Mouse (Mus musculus): ENCODE measurements around the gene Orai3.

DNA sequence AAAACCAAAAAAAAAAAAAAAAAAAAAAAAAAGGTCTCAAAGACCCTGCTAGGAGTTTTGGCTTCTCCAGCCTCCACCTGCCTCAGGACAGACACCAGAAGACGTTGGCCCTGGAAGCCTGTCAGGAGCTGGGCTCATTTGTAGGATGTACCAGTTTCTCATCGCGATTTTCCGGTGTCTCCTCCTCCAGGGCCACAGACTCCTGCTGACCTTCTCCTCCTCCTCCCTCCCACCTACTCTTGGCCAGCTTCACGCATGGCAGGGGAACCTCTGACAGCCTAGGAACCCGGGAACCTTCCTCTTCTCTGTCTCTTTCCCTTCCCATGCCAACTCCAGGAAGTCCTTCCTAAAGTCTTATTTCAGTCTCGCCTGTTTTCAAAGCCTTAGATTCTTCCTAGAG, 47.4 kb downstream of the Orai3 start:
- no peak for TF ChIP-seq HCFC1 (IDR thresholded peaks at IDR 0.05; ENCODE audit: borderline replicate concordance, insufficient read depth, low read length)
- no peak for TF ChIP-seq CHD2 (IDR thresholded peaks at IDR 0.05; ENCODE audit: low read depth, low read length)
- 0 out of 2 replicates have a peak, but pooled peaks have one; percentile 4 for TF ChIP-seq ZNF384 (IDR thresholded peaks at IDR 0.05; ENCODE audit: low read depth, low read length)
- TF ChIP-seq MAFK (IDR thresholded peaks at IDR 0.05; ENCODE audit: insufficient read depth, low read depth, low read length) = no peak
- TF ChIP-seq ZC3H11A (IDR thresholded peaks at IDR 0.05; ENCODE audit: borderline replicate concordance, low read depth, low read length) = no peak

Measured in ES-E14 (cell line).